8 mouse cellular contexts compared by ENCODE assay signal in genomic region chr7:67645681-67646014, GRCm38 (mm10). TPM values are rescaled to one million over a fixed set of nuclear protein-coding genes. Genes with fewer than 3 reads are reported as not detected.
DNase-seq lines count a peak whose midpoint lies in the region; ATAC-seq lines count a peak whose summit lies in the region.

No protein-coding gene starts in this region.

- peaks cover 4 to 35% of the 10 kb centered on the region in 2 experiments for H3K4me1 ChIP-seq in heart, embryonic 14.5 days (ENCODE audit: control insufficient read depth in 2 of 2, insufficient read depth in 2 of 2, low read length in 2 of 2)
- peaks cover 26% of the 10 kb centered on the region for H3K4me1 ChIP-seq in hindbrain, embryonic 12.5 days
- peaks cover 49% of the 10 kb centered on the region for H3K4me1 ChIP-seq in midbrain, embryonic 10.5 days

- peak overlapping the region; percentile 66 to 89 for H3K4me3 ChIP-seq in heart, embryonic 14.5 days (ENCODE audit: control insufficient read depth in 1 of 2, insufficient read depth in 1 of 2, low read depth in 1 of 2, low read length in 2 of 2)
- peak overlapping the region; percentile 64 for H3K4me3 ChIP-seq in hindbrain, embryonic 12.5 days
- peak overlapping the region; percentile 81 for H3K4me3 ChIP-seq in midbrain, embryonic 10.5 days

- H3K27ac ChIP-seq in heart, embryonic 14.5 days (replicated peaks in 1 of 2; ENCODE audit: control insufficient read depth in 1 of 2, insufficient read depth in 1 of 2, low read depth in 2 of 2, low read length in 2 of 2): peak overlapping the region; percentile 88 to 93
- peak overlapping the region; percentile 92 for H3K27ac ChIP-seq in hindbrain, embryonic 12.5 days
- peak overlapping the region; percentile 90 for H3K27ac ChIP-seq in midbrain, embryonic 10.5 days (replicated peaks)

- no peaks in the 10 kb centered on the region for H3K27me3 ChIP-seq in heart, embryonic 14.5 days (ENCODE audit: control insufficient read depth, insufficient read depth, low read length)
- no peaks in the 10 kb centered on the region for H3K27me3 ChIP-seq in hindbrain, embryonic 12.5 days
- no peaks in the 10 kb centered on the region for H3K27me3 ChIP-seq in midbrain, embryonic 10.5 days (ENCODE audit: low read depth, poor library complexity, severe bottlenecking)

- WGBS in heart, embryonic 14.5 days: under 1% methylated on average over 15 of the region's 15 CpGs
- WGBS in hindbrain, embryonic 12.5 days: under 1% methylated on average over 15 of the region's 15 CpGs
- under 1% methylated on average over 15 of the region's 15 CpGs for WGBS in midbrain, embryonic 10.5 days

- no peak for DNase-seq in heart, adult 11 months
- DNase-seq in MEL-GATA-1-ER (ENCODE audit: extremely low read depth, low read depth): peak; percentile 19
- DNase-seq in midbrain, embryonic 10.5 days (ENCODE audit: low spot score): no peak
- DNase-seq in adrenal gland, adult (ENCODE audit: inconsistent age in 2 of 2, low spot score in 1 of 2): no peak
- DNase-seq in layer of hippocampus, adult 8-10 months (ENCODE audit: low spot score in 2 of 2): no peak
- DNase-seq in thymus, postnatal 0 days (ENCODE audit: low spot score): no peak

- peak overlapping the region; percentile 86 for H3K9ac ChIP-seq in heart, embryonic 14.5 days (ENCODE audit: low read length)
- H3K9ac ChIP-seq in hindbrain, embryonic 12.5 days: peak overlapping the region; percentile 79

- 0 out of 2 replicates have a peak, but pooled peaks have one; percentile 8 for ATAC-seq in heart, embryonic 14.5 days (ENCODE audit: insufficient number of reproducible peaks, insufficient read depth, low FRiP score, low read depth)
- no peak; the same call in 1 of the 2 replicates for ATAC-seq in hindbrain, embryonic 12.5 days (ENCODE audit: low FRiP score)

- H3K9me3 ChIP-seq in heart, embryonic 14.5 days (ENCODE audit: control insufficient read depth, low read length): no peaks in the 10 kb centered on the region
- no peaks in the 10 kb centered on the region for H3K9me3 ChIP-seq in hindbrain, embryonic 12.5 days (replicated peaks)
- H3K9me3 ChIP-seq in midbrain, embryonic 10.5 days (replicated peaks): no peaks in the 10 kb centered on the region

- peaks cover 5% of the 10 kb centered on the region; the same call in 1 of the 2 replicates for H3K36me3 ChIP-seq in heart, embryonic 14.5 days (ENCODE audit: control insufficient read depth, insufficient read depth, low read length)
- H3K36me3 ChIP-seq in hindbrain, embryonic 12.5 days: no peaks in the 10 kb centered on the region
- H3K36me3 ChIP-seq in midbrain, embryonic 10.5 days: no peaks in the 10 kb centered on the region

- peak overlapping the region; percentile 83 for H3K4me2 ChIP-seq in heart, embryonic 14.5 days (ENCODE audit: low read length)
- peak overlapping the region; percentile 75 for H3K4me2 ChIP-seq in hindbrain, embryonic 12.5 days (replicated peaks)

RNA-seq across cellular contexts. Expression of gene Lrrc28, which starts 0.6 kb away (rescaled TPM):
- 13.3 and 16.1 TPM in 2 replicates for polyA plus RNA-seq in heart, embryonic 14.5 days (2014; fragmentation: Nextera tagmentation; extraction: Ambion mirVana)
- 31.3 and 33.8 TPM in 2 replicates for polyA plus RNA-seq in hindbrain, embryonic 12.5 days (2016; fragmentation: Nextera tagmentation; extraction: Ambion mirVana)
- polyA plus RNA-seq in midbrain, embryonic 10.5 days (2016; fragmentation: Nextera tagmentation; extraction: Ambion mirVana): 19.5 and 21.9 TPM in 2 replicates
- 10 to 100 TPM; 26.5 to 45.6 (median 42.1) TPM for total RNA-seq in layer of hippocampus, adult 8-10 months (2022)
- 23.9 and 24.3 TPM in 2 replicates for polyA plus RNA-seq in thymus, postnatal 0 days (2015; fragmentation: Nextera tagmentation; extraction: Ambion mirVana)

RNA-seq across cellular contexts. Expression of gene Ttc23, which starts 1.6 kb away (rescaled TPM):
- 20.3 and 20.9 TPM in 2 replicates for polyA plus RNA-seq in heart, embryonic 14.5 days (2014; fragmentation: Nextera tagmentation; extraction: Ambion mirVana)
- 31.6 and 33.1 TPM in 2 replicates for polyA plus RNA-seq in hindbrain, embryonic 12.5 days (2016; fragmentation: Nextera tagmentation; extraction: Ambion mirVana)
- 36.0 and 36.5 TPM in 2 replicates for polyA plus RNA-seq in midbrain, embryonic 10.5 days (2016; fragmentation: Nextera tagmentation; extraction: Ambion mirVana)
- total RNA-seq in layer of hippocampus, adult 8-10 months (2022): 1 to 10 TPM; 6.6 to 7.9 (median 7.3) TPM
- polyA plus RNA-seq in thymus, postnatal 0 days (2015; fragmentation: Nextera tagmentation; extraction: Ambion mirVana): 14.7 and 16.1 TPM in 2 replicates
